Mouse (Mus musculus) spleen, postnatal 0 days (tissue): ENCODE data around the gene Epdr1. TPM values are rescaled to one million over a fixed set of nuclear protein-coding genes. Genes with fewer than 3 reads are reported as not detected.

Experiments used
- polyA plus RNA-seq: library from polyadenylated mRNA; unstranded; fragments of >200 nt; fragmentation: Nextera tagmentation; extraction: Ambion mirVana; gene quantifications from 2 replicates; pipeline ENCODE4 v1.2.1, GENCODE M21; 2015

Epdr1 gene
- polyA plus RNA-seq, result 32.6 and 32.9 TPM in 2 replicates

GRCm38 (mm10) chr13:19619216-19619927, at the start of gene Epdr1:
TSS of gene Epdr1 (minus strand) at chr13:19619927.

GRCm38 (mm10) chr13:19622573-19623227, 3.0 kb upstream of the Epdr1 start, which contains the start of gene Sfrp4:
TSS of gene Sfrp4 (plus strand) at chr13:19623104.

Other genes starting within 250 kb of the Epdr1 start
- 31.6 and 39.9 TPM in 2 replicates for gene Stard3nl, start 224.1 kb downstream of the Epdr1 start, polyA plus RNA-seq
- gene Sfrp4, start 3.2 kb upstream of the Epdr1 start, polyA plus RNA-seq, result 1.2 and 1.7 TPM in 2 replicates
- gene Nme8, start 77.9 kb upstream of the Epdr1 start, polyA plus RNA-seq, result not detected in 2 replicates
- 12.5 and 14.8 TPM in 2 replicates for gene Gpr141, start 204.3 kb upstream of the Epdr1 start, polyA plus RNA-seq